Mouse (Mus musculus) kidney, embryonic 16.5 days (tissue): Measurements from ENCODE around the gene Clcn3. TPM values are rescaled to one million over a fixed set of nuclear protein-coding genes. Genes with fewer than 3 reads are reported as not detected.
A peak's percentile ranks its signal among the peaks of the same experiment; 100 is the strongest.

ENCODE experiments used
- ATAC-seq: fragments of 200-750 bp; cut with Nextera tagmentation; 2 replicates; pipeline ENCODE4 v1.8.0; 2017; ENCODE audit warnings: moderate TSS enrichment; ENCODE audit not compliant: low FRiP score, low TSS enrichment
- H3K27ac ChIP-seq: fragments of 300-500 bp; sonication (generic); 2 replicates; pipeline ENCODE4 v1.5.1; 2014; ENCODE audit warnings: low read length
- H3K27me3 ChIP-seq: fragments of 300-500 bp; sonication (generic); 2 replicates; pipeline ENCODE4 v1.6.1; 2014; ENCODE audit warnings: low read length, control low read depth, mixed read lengths; ENCODE audit not compliant: insufficient read depth
- H3K36me3 ChIP-seq: fragments of 300-500 bp; sonication (generic); 2 replicates; pipeline ENCODE4 v1.6.1; 2014; ENCODE audit warnings: low read length, control low read depth, mixed read lengths; ENCODE audit not compliant: insufficient read depth
- H3K4me1 ChIP-seq: fragments of 300-500 bp; sonication (generic); 2 replicates; pipeline ENCODE4 v1.6.1; 2014; ENCODE audit warnings: low read length, control low read depth, mixed read lengths; ENCODE audit not compliant: insufficient read depth
- H3K4me2 ChIP-seq: fragments of 300-500 bp; sonication (generic); replicated peaks from 2 replicates; pipeline ENCODE4 v1.6.1; 2014; ENCODE audit warnings: low read depth, low read length
- H3K4me3 ChIP-seq: fragments of 300-500 bp; sonication (generic); 2 replicates; pipeline ENCODE4 v1.5.1; 2014; ENCODE audit warnings: mild to moderate bottlenecking, low read length
- H3K9ac ChIP-seq: fragments of 300-500 bp; sonication (generic); replicated peaks from 2 replicates; pipeline ENCODE4 v1.6.1; 2014; ENCODE audit warnings: low read length
- H3K9me3 ChIP-seq: fragments of 300-500 bp; sonication (generic); 2 replicates; pipeline ENCODE4 v1.6.1; 2016; ENCODE audit warnings: low read length, control low read depth
- WGBS: fragments of 180-500 bp; shearing (Covaris S2); extraction: QIAGEN DNeasy Blood & Tissue Kit; methylation state at CpG from one replicate; pipeline ENCODE4 v1.1.7; 2014; 5-methylcytosine and 5-hydroxymethylcytosine counted together
- polyA plus RNA-seq: library from polyadenylated mRNA; unstranded; fragments of >200 nt; fragmentation: Nextera tagmentation; extraction: Ambion mirVana; gene quantifications from 2 replicates; pipeline ENCODE4 v1.2.1, GENCODE M21; 2015

Gene Clcn3
- polyA plus RNA-seq, 1 experiment from 2014 or later = 29.8 TPM

DNA sequence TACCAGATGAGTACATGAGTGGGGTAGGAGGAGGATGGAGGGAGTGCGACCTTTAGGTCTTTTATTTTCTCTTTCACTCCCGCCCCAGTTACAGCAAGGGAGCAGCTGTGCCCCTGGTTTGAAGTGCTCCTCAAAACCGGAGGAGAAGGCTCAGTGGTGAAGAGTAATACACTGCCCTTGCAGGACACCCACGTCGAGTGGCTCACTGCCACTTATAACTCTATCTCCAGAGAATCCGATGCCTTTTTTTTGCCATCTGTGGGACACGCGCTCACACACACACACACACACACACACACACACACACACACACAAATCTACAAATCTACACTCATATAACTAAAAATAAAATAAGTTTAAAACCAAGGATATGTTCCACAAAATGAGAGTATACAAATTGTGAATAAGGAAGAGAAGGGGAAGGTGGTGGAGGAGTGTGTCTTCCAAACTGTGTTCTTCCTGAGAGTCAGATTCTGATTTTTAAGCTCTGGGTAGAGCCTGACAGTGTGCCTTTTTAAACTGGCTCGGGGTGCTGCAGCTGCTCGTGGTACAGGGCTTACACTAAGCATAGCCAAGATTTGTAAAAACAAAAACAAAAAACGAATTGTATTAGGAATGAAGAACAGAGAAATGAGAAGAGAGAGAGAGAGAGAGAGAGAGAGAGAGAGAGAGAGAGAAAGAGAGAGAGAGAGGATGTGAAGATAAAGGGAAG is 93.8 kb downstream of the Clcn3 start:
- WGBS = 89% methylated on average over 11 of the region's 11 CpGs
- no peak overlapping the region for H3K27ac ChIP-seq
- H3K27me3 ChIP-seq = no peaks in the 10 kb centered on the region
- peak overlapping the region; percentile 90 for H3K4me2 ChIP-seq
- H3K4me3 ChIP-seq = no peak overlapping the region
- ATAC-seq = no peak
- no peaks in the 10 kb centered on the region for H3K9me3 ChIP-seq
- H3K36me3 ChIP-seq = peaks cover 6% of the 10 kb centered on the region; the same call in 1 of the 2 replicates
- H3K4me1 ChIP-seq = peaks cover 12% of the 10 kb centered on the region
- H3K9ac ChIP-seq = no peak overlapping the region

DNA sequence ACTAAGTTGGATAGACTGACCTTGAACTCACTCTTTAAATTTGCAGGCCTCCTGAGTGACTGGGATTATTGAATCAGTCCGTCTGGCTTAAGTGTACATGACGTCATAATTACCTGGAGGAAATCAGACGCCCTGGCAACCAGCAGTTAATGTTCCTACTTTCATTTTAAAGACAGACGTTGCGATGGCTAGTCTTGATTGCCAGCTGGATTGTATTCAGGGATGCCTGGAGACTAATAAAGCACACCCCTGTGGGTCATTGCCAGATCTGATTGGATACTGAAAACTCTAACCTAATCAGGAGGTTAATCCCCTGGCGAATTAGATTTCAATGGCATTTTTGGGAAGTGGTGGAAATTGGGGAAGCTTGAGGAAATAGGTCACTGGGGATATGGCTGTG is 96.4 kb downstream of the Clcn3 start:
- no peaks in the 10 kb centered on the region for H3K36me3 ChIP-seq
- H3K9ac ChIP-seq = no peak overlapping the region
- H3K4me3 ChIP-seq = no peak overlapping the region
- ATAC-seq = no peak
- no peaks in the 10 kb centered on the region for H3K9me3 ChIP-seq
- WGBS = 61% methylated on average over 6 of the region's 6 CpGs
- H3K27ac ChIP-seq = no peak overlapping the region
- no peaks in the 10 kb centered on the region for H3K27me3 ChIP-seq
- no peak overlapping the region for H3K4me2 ChIP-seq
- H3K4me1 ChIP-seq = peaks cover 10% of the 10 kb centered on the region

DNA sequence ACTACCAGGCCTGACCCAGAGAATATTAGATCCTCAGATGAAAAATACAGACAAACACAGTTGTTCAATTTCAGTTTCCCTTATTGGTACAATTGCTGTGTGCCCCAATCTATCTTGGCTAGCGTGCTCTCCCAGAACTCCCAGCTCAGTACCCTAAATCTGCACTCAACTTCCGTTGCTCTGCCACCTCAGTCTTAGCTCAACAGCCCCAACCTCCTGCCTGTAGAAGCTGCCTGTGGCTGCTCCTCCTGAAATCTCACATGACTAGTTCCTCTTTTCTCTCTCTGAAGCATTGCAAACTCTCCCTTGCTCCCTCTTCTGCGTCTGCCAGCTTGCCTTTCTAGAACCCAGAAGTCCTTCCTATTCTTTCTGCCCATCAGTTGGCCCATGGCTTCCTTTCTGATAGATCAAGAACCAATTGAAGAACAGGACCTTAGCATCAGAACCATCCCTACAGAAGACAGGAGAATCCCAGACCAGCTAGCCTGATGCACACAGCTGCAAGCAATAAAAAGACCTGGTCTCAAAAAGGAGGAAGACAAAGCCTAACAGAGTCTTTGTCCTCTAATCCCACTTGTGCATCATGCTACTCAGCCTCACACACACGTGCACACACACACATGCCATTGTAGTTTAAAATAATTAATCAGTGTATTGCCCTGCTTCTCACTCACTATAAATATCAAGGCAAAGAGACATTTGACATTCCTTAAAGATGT is 99.5 kb downstream of the Clcn3 start:
- no peak overlapping the region for H3K4me3 ChIP-seq
- no peak for ATAC-seq
- H3K9ac ChIP-seq = no peak overlapping the region
- H3K4me1 ChIP-seq = no peaks in the 10 kb centered on the region
- no peaks in the 10 kb centered on the region for H3K27me3 ChIP-seq
- 81% methylated on average over 4 of the region's 4 CpGs for WGBS
- no peak overlapping the region for H3K4me2 ChIP-seq
- H3K9me3 ChIP-seq = no peaks in the 10 kb centered on the region
- no peak overlapping the region for H3K27ac ChIP-seq
- no peaks in the 10 kb centered on the region for H3K36me3 ChIP-seq

DNA sequence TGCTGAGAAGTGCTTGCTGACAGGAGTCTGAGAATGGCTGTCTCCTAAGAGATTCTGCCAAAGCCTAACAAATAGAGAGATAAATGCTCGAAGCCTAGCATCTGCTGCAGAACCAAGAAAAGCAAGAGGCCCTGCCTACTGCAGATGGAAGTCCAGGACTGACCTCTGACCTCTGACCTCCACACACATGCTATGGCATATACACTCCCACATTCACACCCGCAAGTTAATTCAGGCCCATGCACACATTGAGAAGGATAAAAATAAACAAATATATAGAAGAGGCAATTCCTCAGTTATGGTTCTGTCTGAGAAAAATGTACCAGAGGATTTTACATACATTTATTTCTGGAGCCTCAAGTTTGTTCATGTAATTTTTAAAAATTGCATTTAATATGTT is 104.5 kb downstream of the Clcn3 start:
- Histone ChIP-seq H3K4me2 (no peak overlapping the region), H3K9me3 (no peaks in the 10 kb centered on the region), H3K4me1 (no peaks in the 10 kb centered on the region), H3K9ac (no peak overlapping the region), H3K27ac (no peak overlapping the region), H3K36me3 (no peaks in the 10 kb centered on the region), H3K27me3 (no peaks in the 10 kb centered on the region), H3K4me3 (no peak overlapping the region)
- 66% methylated on average over 2 of the region's 2 CpGs for WGBS
- no peak for ATAC-seq

DNA sequence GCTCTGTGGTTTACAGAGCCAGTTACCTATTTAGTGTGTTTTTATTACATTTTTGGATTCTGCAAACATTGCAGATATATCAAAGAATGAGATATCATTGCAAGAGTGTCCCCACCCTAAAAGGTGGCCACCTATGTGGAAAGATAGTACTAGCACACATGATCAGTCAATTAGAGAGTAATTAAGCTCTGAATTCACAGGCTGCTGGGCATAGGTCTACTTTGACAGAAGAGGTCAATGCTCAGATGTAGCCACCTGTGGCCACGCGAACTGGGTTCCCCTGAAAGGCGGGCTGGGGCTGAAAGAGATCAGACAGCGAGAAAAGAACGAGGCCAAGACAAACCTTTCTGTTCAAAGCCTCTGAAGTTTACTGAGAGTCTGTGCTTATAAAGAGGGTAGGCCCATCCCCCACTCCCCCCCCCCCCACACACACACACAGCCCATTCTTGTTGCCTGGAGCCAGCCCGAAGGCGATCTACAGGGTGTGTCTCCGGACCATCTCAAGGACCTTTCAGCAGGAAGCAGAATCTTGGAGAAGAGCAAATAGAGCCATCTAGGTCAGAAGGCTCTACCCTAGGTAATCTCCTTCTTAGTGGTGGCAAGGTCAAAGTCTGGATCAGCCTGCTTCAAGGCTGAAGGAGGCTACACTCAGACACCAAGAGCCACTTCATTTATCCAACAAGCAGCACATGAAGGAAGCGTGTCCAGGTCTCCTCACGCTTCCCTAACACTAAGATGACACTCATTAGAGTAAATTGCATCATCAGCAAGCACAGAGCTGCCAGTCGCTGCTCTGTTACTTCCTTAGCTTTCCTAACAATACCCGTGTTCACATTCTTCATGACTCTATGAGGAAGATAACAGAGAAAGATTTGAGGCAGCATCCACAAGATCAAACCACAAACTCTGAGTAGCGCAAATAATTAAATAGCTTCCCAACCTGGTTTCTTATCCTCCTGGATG is 112.6 kb downstream of the Clcn3 start:
- Histone ChIP-seq H3K9ac (no peak overlapping the region), H3K36me3 (no peaks in the 10 kb centered on the region), H3K27ac (no peak overlapping the region), H3K9me3 (no peaks in the 10 kb centered on the region), H3K27me3 (no peaks in the 10 kb centered on the region), H3K4me1 (no peaks in the 10 kb centered on the region), H3K4me3 (no peak overlapping the region), H3K4me2 (no peak overlapping the region)
- 75% methylated on average over 13 of the region's 13 CpGs for WGBS
- no peak for ATAC-seq

DNA sequence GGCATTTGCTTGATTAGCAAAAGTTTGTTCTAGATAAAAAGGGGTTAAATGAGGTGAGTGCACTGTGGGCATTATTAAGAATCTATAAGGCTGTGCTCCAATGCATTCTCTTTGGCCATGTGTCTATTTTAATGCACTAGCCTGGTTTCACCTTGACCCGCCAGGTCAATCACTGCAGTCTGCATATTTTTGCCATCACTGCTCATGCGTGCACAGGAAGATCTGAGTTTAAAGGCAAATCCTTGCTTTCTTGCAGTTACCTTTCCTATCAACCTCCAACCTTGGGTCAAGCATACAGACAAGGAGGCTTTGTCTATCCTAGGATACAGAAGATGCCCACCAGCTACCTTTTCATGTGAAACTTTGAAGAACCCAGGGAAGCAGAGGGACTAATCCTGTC is 113.3 kb downstream of the Clcn3 start:
- ATAC-seq = no peak
- no peak overlapping the region for H3K4me3 ChIP-seq
- no peak overlapping the region for H3K9ac ChIP-seq

DNA sequence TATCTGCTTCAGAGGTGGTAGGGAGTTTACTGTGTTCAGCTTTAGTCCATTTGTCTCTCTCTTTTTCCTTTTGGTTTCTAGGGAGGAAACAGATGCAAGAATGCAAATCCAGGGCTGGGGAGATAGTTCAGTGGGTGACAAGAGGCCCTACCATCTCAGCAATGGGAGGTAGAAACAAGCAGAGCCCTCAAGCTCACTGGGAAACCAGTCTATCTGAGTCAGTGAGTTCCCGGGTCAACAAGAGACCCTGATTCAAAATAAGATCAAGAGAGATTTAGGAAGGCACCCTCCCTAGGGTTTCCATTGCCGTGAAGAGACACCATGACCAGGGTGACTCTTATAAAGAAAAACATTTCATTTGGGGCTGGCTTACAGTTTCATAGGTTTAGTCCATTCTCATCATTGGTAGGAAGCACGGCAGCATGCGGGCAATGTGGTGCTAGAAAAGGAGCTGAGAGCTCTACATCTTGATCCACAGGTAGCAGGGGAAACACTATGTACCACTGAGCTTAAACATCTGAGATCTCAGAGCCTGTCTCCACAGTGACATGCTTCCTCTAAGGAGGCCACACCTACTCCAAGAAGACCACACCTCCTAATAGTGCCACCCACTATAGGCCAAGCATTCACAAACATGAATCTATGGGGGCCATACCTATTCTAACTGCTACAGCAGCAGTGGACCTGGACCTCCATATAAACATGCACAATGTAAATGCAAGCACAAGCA is 114.7 kb downstream of the Clcn3 start:
- H3K36me3 ChIP-seq = no peaks in the 10 kb centered on the region
- ATAC-seq = no peak
- H3K9me3 ChIP-seq = no peaks in the 10 kb centered on the region
- no peak overlapping the region for H3K27ac ChIP-seq
- WGBS = 89% methylated on average over 4 of the region's 4 CpGs
- H3K9ac ChIP-seq = no peak overlapping the region
- no peak overlapping the region for H3K4me3 ChIP-seq
- no peaks in the 10 kb centered on the region for H3K27me3 ChIP-seq
- H3K4me2 ChIP-seq = no peak overlapping the region
- no peaks in the 10 kb centered on the region for H3K4me1 ChIP-seq

More for the DNA sequence above, 113.3 kb downstream of the Clcn3 start:
- H3K4me2 ChIP-seq = no peak overlapping the region
- H3K27ac ChIP-seq = no peak overlapping the region
- H3K9me3 ChIP-seq = no peaks in the 10 kb centered on the region
- 64% methylated on average over 2 of the region's 2 CpGs for WGBS
- no peaks in the 10 kb centered on the region for H3K4me1 ChIP-seq
- H3K27me3 ChIP-seq = no peaks in the 10 kb centered on the region
- H3K36me3 ChIP-seq = no peaks in the 10 kb centered on the region

DNA sequence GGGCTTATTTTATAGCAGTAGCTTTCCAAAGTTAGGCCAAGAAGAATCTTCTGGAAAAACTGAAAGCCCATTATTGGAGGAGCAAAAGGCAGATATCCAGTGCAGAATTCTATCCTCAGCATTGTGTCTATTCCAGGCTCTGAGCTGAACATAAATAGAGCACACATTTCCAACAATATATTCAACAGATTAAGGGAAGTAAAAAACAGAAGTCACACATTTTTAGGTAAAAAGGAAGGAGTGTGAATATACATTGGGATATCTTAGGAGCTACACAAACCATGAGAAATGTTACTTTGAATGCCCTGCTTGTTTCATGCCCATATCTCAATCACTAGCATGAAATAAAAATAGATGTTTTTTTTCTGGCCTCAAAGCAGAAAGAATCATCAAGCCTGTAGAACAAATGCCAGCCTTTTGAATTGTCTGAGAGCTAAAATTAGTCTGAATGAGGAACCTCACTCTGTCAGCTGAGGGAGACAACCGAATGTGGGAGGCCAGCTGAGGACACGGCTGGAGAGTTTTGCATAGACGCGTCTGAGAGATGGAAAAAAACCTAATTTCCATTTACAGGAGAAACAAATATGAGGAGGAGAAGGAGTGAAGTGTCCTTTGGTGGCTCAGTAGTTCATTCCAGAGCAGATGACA is 115.5 kb downstream of the Clcn3 start:
- H3K27ac ChIP-seq = no peak overlapping the region
- WGBS = 59% methylated on average over 4 of the region's 4 CpGs
- no peak for ATAC-seq
- H3K4me3 ChIP-seq = no peak overlapping the region
- H3K4me2 ChIP-seq = no peak overlapping the region
- H3K27me3 ChIP-seq = no peaks in the 10 kb centered on the region
- H3K9ac ChIP-seq = no peak overlapping the region
- no peaks in the 10 kb centered on the region for H3K9me3 ChIP-seq
- H3K4me1 ChIP-seq = no peaks in the 10 kb centered on the region
- H3K36me3 ChIP-seq = no peaks in the 10 kb centered on the region

DNA sequence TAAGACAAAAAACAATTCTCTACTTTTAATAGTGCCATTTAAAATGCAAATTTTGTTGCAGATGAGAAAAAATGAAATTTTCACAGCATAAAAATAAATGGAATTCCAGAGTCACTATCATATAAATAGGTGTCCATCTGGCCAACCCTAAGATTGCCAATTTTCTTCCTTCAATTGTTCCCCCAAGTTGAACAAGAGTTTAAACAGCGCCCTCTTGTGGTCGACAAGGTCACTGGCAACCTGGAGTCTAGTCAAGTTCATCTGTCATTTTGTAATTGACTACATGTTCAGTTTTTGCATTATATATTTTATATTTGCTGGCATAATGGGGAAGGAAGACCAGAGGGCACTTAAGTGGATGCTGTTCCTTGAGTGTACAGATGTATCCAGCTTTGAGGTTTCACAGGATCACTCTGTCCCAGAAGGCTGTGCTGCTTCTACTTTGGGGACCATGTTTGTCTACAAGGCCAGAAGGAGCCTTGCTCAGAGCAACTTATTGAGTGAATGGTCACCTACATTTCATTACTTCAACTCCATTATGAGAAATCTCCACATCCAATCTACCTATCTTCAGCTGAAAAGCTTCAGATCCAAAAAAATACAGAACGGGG is 117.5 kb downstream of the Clcn3 start:
- H3K36me3 ChIP-seq = no peaks in the 10 kb centered on the region
- H3K27ac ChIP-seq = no peak overlapping the region
- no peak overlapping the region for H3K9ac ChIP-seq
- no peaks in the 10 kb centered on the region for H3K27me3 ChIP-seq
- no peaks in the 10 kb centered on the region for H3K4me1 ChIP-seq
- no peak for ATAC-seq
- H3K9me3 ChIP-seq = no peaks in the 10 kb centered on the region
- WGBS = 31% methylated on average over 3 of the region's 3 CpGs
- no peak overlapping the region for H3K4me3 ChIP-seq
- no peak overlapping the region for H3K4me2 ChIP-seq
